Mouse (Mus musculus) midbrain, embryonic 16.5 days (tissue): Measurements from ENCODE around the gene Mecom. TPM values are rescaled to one million over a fixed set of nuclear protein-coding genes. Genes with fewer than 3 reads are reported as not detected.

Experiments used
- ATAC-seq: fragments of 200-750 bp; cut with Nextera tagmentation; 2 replicates; pipeline ENCODE4 v1.8.0; 2017; ENCODE audit warnings: moderate TSS enrichment
- H3K27ac ChIP-seq: fragments of 300-500 bp; sonication (generic); 2 replicates; pipeline ENCODE4 v1.5.1; 2014; ENCODE audit warnings: mild to moderate bottlenecking, low read length, mixed read lengths
- H3K27me3 ChIP-seq: fragments of 300-500 bp; sonication (generic); 2 replicates; pipeline ENCODE4 v1.6.1; 2014; ENCODE audit warnings: low read depth, low read length, mixed read lengths; ENCODE audit not compliant: control insufficient read depth, insufficient read depth
- H3K36me3 ChIP-seq: fragments of 300-500 bp; sonication (generic); 2 replicates; pipeline ENCODE4 v1.6.1; 2014; ENCODE audit warnings: mild to moderate bottlenecking, low read length, moderate library complexity, mixed read lengths; ENCODE audit not compliant: control insufficient read depth, insufficient read depth
- H3K4me1 ChIP-seq: fragments of 300-500 bp; sonication (generic); 2 replicates; pipeline ENCODE4 v1.6.1; 2014; ENCODE audit warnings: mild to moderate bottlenecking, low read length, mixed read lengths; ENCODE audit not compliant: control insufficient read depth, insufficient read depth
- H3K4me2 ChIP-seq: fragments of 300-500 bp; sonication (generic); 2 replicates; pipeline ENCODE4 v1.6.1; 2014; ENCODE audit warnings: mild to moderate bottlenecking, low read length, mixed read lengths
- H3K4me3 ChIP-seq: fragments of 300-500 bp; sonication (generic); 2 replicates; pipeline ENCODE4 v1.5.1; 2014; ENCODE audit warnings: low read depth, mild to moderate bottlenecking, low read length, moderate library complexity, mixed read lengths
- H3K9ac ChIP-seq: fragments of 300-500 bp; sonication (generic); 2 replicates; pipeline ENCODE4 v1.6.1; 2014; ENCODE audit warnings: low read depth, low read length, mixed read lengths
- H3K9me3 ChIP-seq: fragments of 300-500 bp; sonication (generic); replicated peaks from 2 replicates; pipeline ENCODE4 v1.6.1; 2014; ENCODE audit warnings: mild to moderate bottlenecking, low read length, mixed read lengths; ENCODE audit not compliant: control insufficient read depth, poor library complexity, severe bottlenecking
- WGBS: fragments of 180-500 bp; shearing (Covaris S2); extraction: QIAGEN DNeasy Blood & Tissue Kit; methylation state at CpG from one replicate; pipeline ENCODE4 v1.1.7; 2014; 5-methylcytosine and 5-hydroxymethylcytosine counted together
- polyA plus RNA-seq: library from polyadenylated mRNA; unstranded; fragments of >200 nt; fragmentation: Nextera tagmentation; extraction: Ambion mirVana; gene quantifications from 2 replicates; pipeline ENCODE4 v1.2.1, GENCODE M21; 2015

Mecom gene
- polyA plus RNA-seq, 1 experiment from 2014 or later = 4.0 TPM

GRCm38 (mm10) chr3:30173812-30174211 is 374.0 kb downstream of the Mecom start:
- WGBS = 86% methylated on average over 3 of the region's 3 CpGs
- Histone ChIP-seq H3K36me3 (no peaks in the 10 kb centered on the region), H3K27ac (no peak overlapping the region), H3K9ac (no peak overlapping the region), H3K4me2 (no peak overlapping the region), H3K4me3 (no peak overlapping the region), H3K9me3 (no peaks in the 10 kb centered on the region; the same call in 1 of the 2 replicates), H3K4me1 (no peaks in the 10 kb centered on the region), H3K27me3 (no peaks in the 10 kb centered on the region)
- no peak for ATAC-seq

DNA sequence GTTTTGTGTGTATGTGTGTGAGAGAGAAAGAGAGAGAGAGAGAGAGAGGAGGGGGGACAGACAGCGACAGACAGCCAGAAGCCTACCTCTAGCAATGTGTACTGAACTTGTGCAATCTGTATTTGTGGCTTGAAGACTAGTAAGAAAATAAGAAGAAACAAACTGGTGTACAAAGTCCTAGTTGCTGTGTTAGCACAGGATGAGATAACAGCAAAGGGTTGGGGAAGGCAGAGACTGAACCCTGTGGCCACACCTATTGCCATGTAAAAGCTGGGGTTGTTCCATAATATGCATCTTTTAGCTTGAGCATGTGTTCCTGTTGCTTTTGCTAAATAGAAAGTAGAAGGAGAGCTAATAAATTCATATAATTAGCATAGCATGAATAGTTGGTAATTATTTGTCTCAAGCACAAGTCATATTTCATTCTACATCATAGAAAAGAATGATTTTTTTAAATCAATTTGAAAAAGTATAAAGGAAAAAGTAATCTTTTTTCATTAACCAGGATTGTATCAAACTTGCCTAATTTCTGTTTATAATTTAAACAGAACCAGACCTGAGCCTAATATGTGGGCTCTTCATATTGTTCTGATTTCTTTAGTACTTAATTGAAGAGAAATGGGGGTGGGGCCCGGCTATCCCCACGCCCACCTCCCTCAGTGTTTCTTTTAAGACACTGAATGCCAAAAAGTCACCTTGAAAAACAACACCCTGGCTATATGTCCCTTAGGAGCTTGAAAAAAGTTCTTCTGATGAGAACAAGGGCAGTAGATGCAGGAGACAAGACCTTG is 379.2 kb downstream of the Mecom start:
- ATAC-seq = no peak
- no peaks in the 10 kb centered on the region for H3K27me3 ChIP-seq
- no peak overlapping the region for H3K4me3 ChIP-seq
- H3K4me2 ChIP-seq = no peak overlapping the region
- H3K36me3 ChIP-seq = no peaks in the 10 kb centered on the region
- H3K4me1 ChIP-seq = no peaks in the 10 kb centered on the region
- WGBS = 96% methylated on average over 3 of the region's 3 CpGs
- H3K9ac ChIP-seq = no peak overlapping the region
- no peaks in the 10 kb centered on the region for H3K9me3 ChIP-seq
- no peak overlapping the region for H3K27ac ChIP-seq

- Histone ChIP-seq H3K9me3 (no peaks in the 10 kb centered on the region), H3K4me3 (no peak overlapping the region), H3K9ac (no peak overlapping the region), H3K27ac (no peak overlapping the region), H3K4me1 (no peaks in the 10 kb centered on the region), H3K4me2 (no peak overlapping the region), H3K27me3 (no peaks in the 10 kb centered on the region), H3K36me3 (no peaks in the 10 kb centered on the region)
- WGBS = 96% methylated on average over 3 of the region's 3 CpGs
- ATAC-seq = no peak
Measured at GRCm38 (mm10) chr3:30167027-30167426, 380.8 kb downstream of the Mecom start.

- no peak for ATAC-seq
- no peak overlapping the region for H3K4me3 ChIP-seq
- 88% methylated on average over 4 of the region's 4 CpGs for WGBS
- H3K4me2 ChIP-seq = no peak overlapping the region
- H3K27ac ChIP-seq = no peak overlapping the region
- H3K9me3 ChIP-seq = no peaks in the 10 kb centered on the region
- H3K36me3 ChIP-seq = no peaks in the 10 kb centered on the region
- no peaks in the 10 kb centered on the region for H3K27me3 ChIP-seq
- H3K4me1 ChIP-seq = no peaks in the 10 kb centered on the region
- no peak overlapping the region for H3K9ac ChIP-seq
Measured at GRCm38 (mm10) chr3:30164834-30165233, 383.0 kb downstream of the Mecom start.

DNA sequence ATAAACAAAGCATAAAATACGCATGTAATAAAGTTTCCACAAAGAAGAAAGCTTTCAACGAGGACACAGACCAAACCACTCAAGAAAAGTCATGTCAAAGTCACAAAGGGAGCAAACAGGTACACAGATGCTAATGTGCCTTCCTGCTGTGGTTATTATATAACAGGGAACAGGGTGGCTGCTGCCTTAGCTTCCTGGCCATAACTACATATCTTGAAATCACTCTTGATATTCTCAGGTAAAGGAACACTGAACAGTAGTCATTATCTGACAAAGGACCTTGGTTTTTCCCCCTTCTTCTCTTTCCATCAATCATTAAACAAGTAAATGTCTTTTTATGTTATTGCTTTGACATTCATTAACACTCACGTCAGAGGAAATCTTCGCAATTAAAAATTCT is 384.4 kb downstream of the Mecom start:
- no peak for ATAC-seq
- no peaks in the 10 kb centered on the region for H3K9me3 ChIP-seq
- no peak overlapping the region for H3K27ac ChIP-seq
- H3K36me3 ChIP-seq = no peaks in the 10 kb centered on the region
- H3K4me3 ChIP-seq = no peak overlapping the region
- H3K4me1 ChIP-seq = no peaks in the 10 kb centered on the region
- no peaks in the 10 kb centered on the region for H3K27me3 ChIP-seq
- no peak overlapping the region for H3K4me2 ChIP-seq
- H3K9ac ChIP-seq = no peak overlapping the region
- 77% methylated on average over 4 of the region's 4 CpGs for WGBS

- H3K9ac ChIP-seq = no peak overlapping the region
- no peak for ATAC-seq
- no peak overlapping the region for H3K4me2 ChIP-seq
- WGBS = 84% methylated on average over 5 of the region's 5 CpGs
- no peaks in the 10 kb centered on the region for H3K36me3 ChIP-seq
- no peak overlapping the region for H3K27ac ChIP-seq
- H3K4me3 ChIP-seq = no peak overlapping the region
- no peaks in the 10 kb centered on the region for H3K9me3 ChIP-seq
- no peaks in the 10 kb centered on the region for H3K27me3 ChIP-seq
- no peaks in the 10 kb centered on the region for H3K4me1 ChIP-seq
Measured at GRCm38 (mm10) chr3:30160961-30161670, 386.7 kb downstream of the Mecom start.

DNA sequence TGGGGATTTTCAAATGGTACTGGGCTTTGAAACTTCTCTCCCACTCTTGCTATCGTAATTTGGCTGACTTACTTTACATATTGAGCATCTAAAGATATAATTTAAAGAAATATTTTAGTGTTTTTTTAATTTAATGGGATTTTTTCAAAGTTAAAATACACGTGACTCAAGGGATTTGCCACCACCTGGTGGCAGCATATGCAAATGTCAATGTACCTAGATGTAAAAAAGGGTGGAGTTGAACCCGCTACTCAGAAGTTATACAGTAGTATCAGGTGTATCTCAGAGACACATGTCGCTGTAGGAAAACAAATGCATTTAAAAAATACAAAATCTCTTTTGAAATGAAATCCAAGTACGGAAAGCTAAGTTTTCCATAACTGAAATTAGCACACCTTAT is 387.5 kb downstream of the Mecom start:
- ATAC-seq = no peak
- Histone ChIP-seq H3K27me3 (no peaks in the 10 kb centered on the region), H3K4me3 (no peak overlapping the region), H3K9me3 (no peaks in the 10 kb centered on the region), H3K9ac (no peak overlapping the region), H3K4me2 (no peak overlapping the region), H3K27ac (no peak overlapping the region), H3K36me3 (no peaks in the 10 kb centered on the region), H3K4me1 (no peaks in the 10 kb centered on the region)
- WGBS = 82% methylated on average over 5 of the region's 5 CpGs

GRCm38 (mm10) chr3:30157128-30157670 is 390.6 kb downstream of the Mecom start:
- no peaks in the 10 kb centered on the region for H3K36me3 ChIP-seq
- ATAC-seq = no peak
- 0 out of 2 replicates have a peak, but pooled peaks cover 2% of the 10 kb centered on the region for H3K4me1 ChIP-seq
- no peak overlapping the region for H3K4me2 ChIP-seq
- H3K27ac ChIP-seq = no peak overlapping the region
- no peak overlapping the region for H3K9ac ChIP-seq
- 65% methylated on average over 7 of the region's 7 CpGs for WGBS
- H3K9me3 ChIP-seq = no peaks in the 10 kb centered on the region
- H3K27me3 ChIP-seq = no peaks in the 10 kb centered on the region
- H3K4me3 ChIP-seq = no peak overlapping the region

GRCm38 (mm10) chr3:30154390-30154789 is 393.4 kb downstream of the Mecom start:
- no peaks in the 10 kb centered on the region for H3K36me3 ChIP-seq
- H3K4me2 ChIP-seq = no peak overlapping the region
- H3K4me1 ChIP-seq = 0 out of 2 replicates have a peak, but pooled peaks cover 2% of the 10 kb centered on the region
- no peaks in the 10 kb centered on the region for H3K9me3 ChIP-seq
- no peak overlapping the region for H3K4me3 ChIP-seq
- no peak overlapping the region for H3K27ac ChIP-seq
- WGBS = 84% methylated on average over 7 of the region's 7 CpGs
- no peak overlapping the region for H3K9ac ChIP-seq
- no peak for ATAC-seq
- no peaks in the 10 kb centered on the region for H3K27me3 ChIP-seq
